Mouse (Mus musculus) testis, adult 2 months (tissue): Measurements from ENCODE around the gene Mrpl20. TPM values are rescaled to one million over a fixed set of nuclear protein-coding genes. Genes with fewer than 3 reads are reported as not detected.

Experiments
- H3K27ac ChIP-seq: fragments of 200-500 bp; 2 replicates; pipeline ENCODE4 v1.5.1; 2012; ENCODE audit warnings: low read depth, low read length; ENCODE audit not compliant: control insufficient read depth, insufficient read depth
- H3K27me3 ChIP-seq: fragments of 200-500 bp; 2 replicates; pipeline ENCODE4 v1.6.1; 2012; ENCODE audit warnings: mild to moderate bottlenecking, low read length, moderate library complexity; ENCODE audit not compliant: control insufficient read depth, insufficient read depth
- H3K36me3 ChIP-seq: fragments of 200-500 bp; 2 replicates; pipeline ENCODE4 v1.6.1; 2012; ENCODE audit warnings: mild to moderate bottlenecking, low read length; ENCODE audit not compliant: control insufficient read depth, insufficient read depth
- H3K4me1 ChIP-seq: fragments of 200-500 bp; 2 replicates; pipeline ENCODE4 v1.6.1; 2012; ENCODE audit warnings: low read length; ENCODE audit not compliant: control insufficient read depth, insufficient read depth
- H3K4me3 ChIP-seq: fragments of 200-500 bp; 2 replicates; pipeline ENCODE4 v1.5.1; 2012; ENCODE audit warnings: low read depth, mild to moderate bottlenecking, low read length, moderate library complexity, mixed read lengths; ENCODE audit not compliant: control insufficient read depth
- CTCF ChIP-seq: fragments of 200-500 bp; IDR thresholded peaks from 2 replicates; pipeline ENCODE4 v1.5.1; 2012; ENCODE audit warnings: low read depth, mild to moderate bottlenecking, inconsistent platforms, low read length, moderate library complexity; ENCODE audit not compliant: control insufficient read depth, insufficient read depth, insufficient replicate concordance
- POLR2A ChIP-seq: fragments of 200-500 bp; IDR thresholded peaks from 2 replicates; pipeline ENCODE4 v1.6.1; 2012; ENCODE audit warnings: low read depth, mild to moderate bottlenecking, inconsistent platforms, low read length, moderate library complexity; ENCODE audit not compliant: control insufficient read depth
- polyA plus RNA-seq: library from polyadenylated mRNA; depleted of rRNA; stranded (reverse); fragments of >200 nt; gene quantifications from 2 replicates; pipeline ENCODE4 v1.2.3, GENCODE M21; 2012

Gene Mrpl20
- polyA plus RNA-seq, 1 experiment, result 134 TPM

DNA sequence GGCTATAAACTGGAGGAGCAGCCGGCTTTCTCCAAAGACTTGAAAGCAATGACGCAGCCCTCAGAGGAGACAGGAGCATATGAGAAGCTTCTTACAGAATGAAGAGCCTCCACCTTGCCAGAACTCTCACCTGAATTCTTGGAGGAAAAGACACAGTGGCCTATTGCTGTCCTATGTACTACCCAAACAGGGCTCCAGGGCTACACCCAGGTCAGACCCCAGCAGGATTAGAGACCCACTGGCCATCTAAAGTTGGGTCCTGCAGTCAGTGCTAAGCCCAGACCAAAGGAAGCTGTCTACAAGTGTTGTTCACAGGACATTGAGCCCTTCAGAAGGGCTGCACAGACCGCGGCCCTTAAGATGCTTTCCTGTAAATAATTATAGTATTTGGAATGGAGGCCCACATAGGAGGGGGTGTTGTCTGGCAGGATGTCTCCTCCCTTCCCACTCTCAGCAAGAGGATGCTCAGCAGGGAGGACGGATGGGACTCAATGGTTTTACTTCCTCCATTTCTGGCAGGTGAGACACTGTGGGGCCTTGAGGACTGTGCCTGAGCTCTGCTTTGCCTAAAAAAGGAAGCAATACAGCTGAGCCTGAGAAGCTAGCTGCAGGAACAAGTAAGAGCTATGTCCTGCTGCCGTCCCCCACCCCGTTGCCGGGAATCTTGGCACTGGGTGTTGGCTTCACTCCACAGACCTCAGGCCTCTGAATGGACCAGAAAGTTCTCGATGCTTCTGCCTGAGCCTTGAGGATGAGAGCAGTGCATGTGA, 27.5 kb upstream of the Mrpl20 start:
- no peaks in the 10 kb centered on the region for H3K27me3 ChIP-seq
- H3K36me3 ChIP-seq, result no peaks in the 10 kb centered on the region
- H3K4me1 ChIP-seq, result peaks cover 32% of the 10 kb centered on the region
- no peak overlapping the region for H3K4me3 ChIP-seq
- TF ChIP-seq CTCF, result no peak
- peak; percentile 30; the same call in 1 of the 2 replicates for TF ChIP-seq POLR2A
- H3K27ac ChIP-seq, result peak overlapping the region; percentile 85

DNA sequence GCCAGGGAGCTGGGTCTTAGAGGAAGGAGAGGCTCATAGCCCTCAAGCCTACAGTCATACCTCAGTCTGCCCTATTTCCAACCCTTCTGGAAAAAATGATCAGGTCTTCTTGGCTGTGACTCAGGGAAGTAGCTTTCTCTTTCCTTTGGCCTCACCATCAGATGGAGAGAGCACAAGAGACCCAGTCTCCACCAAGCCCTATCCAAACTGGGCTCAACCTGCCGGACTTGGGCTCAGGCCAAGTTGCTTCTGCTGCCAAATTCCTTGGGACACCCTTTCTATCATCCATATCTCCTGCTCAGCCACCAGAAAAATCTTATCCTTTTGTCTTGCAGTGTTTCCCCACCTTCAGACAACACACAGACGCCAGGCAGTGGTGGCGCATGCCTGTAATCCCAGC, 26.8 kb upstream of the Mrpl20 start:
- no peak for TF ChIP-seq CTCF
- no peak for TF ChIP-seq POLR2A
- Histone ChIP-seq H3K27ac (peak overlapping the region; percentile 85), H3K36me3 (no peaks in the 10 kb centered on the region), H3K4me1 (peaks cover 26% of the 10 kb centered on the region), H3K4me3 (no peak overlapping the region), H3K27me3 (no peaks in the 10 kb centered on the region)

DNA sequence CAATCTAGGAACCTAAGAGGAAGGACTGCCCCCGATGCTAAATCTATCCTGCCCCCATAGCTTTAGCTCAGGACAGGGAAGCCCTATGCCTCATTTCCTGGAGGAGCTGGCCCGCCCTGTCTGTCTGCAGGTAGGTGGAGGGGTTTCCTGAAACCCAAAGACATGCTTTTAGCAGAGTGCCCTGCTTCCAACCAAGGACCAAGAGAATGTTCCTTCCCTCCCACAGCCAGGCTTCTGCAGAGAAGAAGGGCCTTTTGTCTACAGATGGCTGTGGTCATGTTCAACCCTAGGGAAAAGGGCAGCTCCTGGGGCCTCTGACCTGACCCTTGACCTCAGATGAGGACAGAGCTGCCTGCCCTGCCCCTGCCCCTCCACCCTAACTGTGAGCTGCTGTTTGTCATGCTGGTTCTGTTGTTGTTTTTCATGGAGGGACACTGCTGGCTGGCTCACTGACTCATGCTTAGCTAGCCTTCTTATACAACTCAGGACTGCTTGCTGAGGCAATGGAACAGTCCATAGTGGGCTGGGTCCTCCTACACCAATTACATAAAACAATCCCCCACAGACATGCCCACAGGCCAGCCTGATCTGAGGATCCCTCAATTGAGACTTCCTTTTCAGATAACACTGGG, 25.9 kb upstream of the Mrpl20 start:
- TF ChIP-seq POLR2A (no peak), CTCF (no peak)
- Histone ChIP-seq H3K27me3 (no peaks in the 10 kb centered on the region), H3K27ac (peak overlapping the region; percentile 71), H3K4me1 (peaks cover 29% of the 10 kb centered on the region), H3K4me3 (no peak overlapping the region), H3K36me3 (no peaks in the 10 kb centered on the region)

DNA sequence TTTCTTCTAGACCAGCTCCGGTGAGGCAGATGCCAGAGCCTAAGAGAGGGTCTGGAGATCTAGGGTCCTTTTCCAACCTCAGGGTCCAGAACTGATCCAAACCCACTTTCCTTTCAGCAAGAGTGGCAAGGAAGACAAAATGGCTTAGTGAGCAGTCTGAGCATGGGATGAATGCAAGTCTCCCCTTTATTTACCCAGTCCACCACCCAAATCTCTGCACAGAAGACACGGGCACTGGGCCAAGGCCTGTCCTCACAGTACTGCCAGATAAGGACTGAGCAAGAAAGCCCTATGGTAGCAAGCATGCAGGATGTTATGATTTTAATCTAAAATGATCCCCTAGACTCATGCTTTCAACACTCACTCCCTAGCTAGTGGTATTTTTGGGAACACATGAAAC, 24.9 kb upstream of the Mrpl20 start:
- Histone ChIP-seq H3K27ac (peak overlapping the region; percentile 50; the same call in 1 of the 2 replicates), H3K36me3 (no peaks in the 10 kb centered on the region), H3K4me1 (peaks cover 29% of the 10 kb centered on the region), H3K27me3 (no peaks in the 10 kb centered on the region), H3K4me3 (no peak overlapping the region)
- no peak for TF ChIP-seq CTCF
- TF ChIP-seq POLR2A, result no peak

DNA sequence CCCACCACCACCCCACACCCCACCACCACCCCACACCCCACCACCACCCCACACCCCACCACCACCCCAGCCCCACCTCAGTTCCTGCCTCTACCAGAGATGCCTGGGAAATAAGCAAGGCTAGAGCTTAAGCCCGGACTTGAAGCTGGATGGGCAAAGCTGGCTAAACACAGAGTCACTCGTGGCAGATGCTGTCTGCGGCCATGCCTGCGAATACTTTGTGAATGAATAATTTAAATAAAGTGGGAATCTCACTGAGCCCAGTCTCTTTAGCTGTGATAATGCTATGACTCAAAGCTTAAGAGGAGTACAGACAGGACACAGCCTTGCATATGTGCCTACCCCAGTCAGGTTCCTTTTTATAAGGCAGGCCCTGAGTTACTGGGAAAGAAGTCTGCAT, 23.2 kb upstream of the Mrpl20 start:
- Histone ChIP-seq H3K27ac (no peak overlapping the region), H3K27me3 (no peaks in the 10 kb centered on the region), H3K4me1 (peaks cover 34% of the 10 kb centered on the region), H3K36me3 (no peaks in the 10 kb centered on the region), H3K4me3 (no peak overlapping the region)
- no peak for TF ChIP-seq CTCF

DNA sequence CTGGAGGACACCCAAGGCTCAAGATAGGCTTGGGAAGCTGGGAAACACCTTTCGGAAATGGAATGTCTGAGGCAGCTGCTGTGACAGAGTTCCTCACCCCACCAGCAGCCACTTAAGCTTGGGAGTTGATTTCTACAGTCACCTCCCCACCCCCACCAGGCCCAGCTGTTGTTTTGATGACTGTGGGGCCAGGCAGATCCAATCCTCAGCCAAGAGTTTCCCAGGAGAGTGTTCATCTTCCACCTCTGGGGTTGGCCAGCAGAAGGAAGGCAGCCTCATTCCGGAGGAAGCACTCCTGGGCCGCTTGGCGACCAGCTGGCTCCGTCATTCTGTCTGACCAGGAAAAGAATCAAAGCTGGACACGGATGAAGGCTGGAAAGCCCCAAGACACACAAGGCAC, 21.8 kb upstream of the Mrpl20 start:
- Histone ChIP-seq H3K4me3 (no peak overlapping the region), H3K4me1 (peaks cover 31% of the 10 kb centered on the region), H3K27me3 (no peaks in the 10 kb centered on the region), H3K27ac (peak overlapping the region; percentile 76), H3K36me3 (no peaks in the 10 kb centered on the region)
- TF ChIP-seq CTCF (no peak), POLR2A (no peak)

DNA sequence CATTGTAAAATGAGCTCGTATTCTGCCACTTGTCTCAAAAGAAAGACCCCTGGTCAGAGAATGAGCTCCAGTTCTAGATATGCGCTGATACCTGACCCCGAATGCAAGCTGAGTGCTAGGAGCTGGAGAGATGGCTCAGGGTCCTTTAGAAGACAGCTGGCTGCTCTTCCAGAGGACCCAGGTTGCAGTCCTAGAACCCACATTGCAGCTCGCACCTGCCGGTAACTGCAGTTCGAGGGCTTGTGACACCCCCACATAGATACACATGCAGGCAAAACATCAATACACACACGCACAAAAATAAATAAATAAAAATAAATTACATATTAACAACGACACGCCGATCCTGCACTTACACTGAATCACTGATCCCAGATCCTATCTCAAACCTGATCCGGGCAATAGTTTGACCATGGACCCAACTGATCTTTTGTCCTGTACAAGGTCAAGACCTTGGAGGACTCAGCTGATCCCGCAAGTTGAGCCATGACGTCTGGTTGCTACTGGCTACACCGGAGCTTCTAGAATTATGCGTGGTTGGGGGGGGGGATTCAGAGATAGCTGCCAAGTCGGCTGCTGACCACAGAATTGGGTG, 19.1 kb upstream of the Mrpl20 start:
- H3K36me3 ChIP-seq, result no peaks in the 10 kb centered on the region
- H3K4me1 ChIP-seq, result peaks cover 20% of the 10 kb centered on the region
- peak overlapping the region; percentile 88 for H3K4me3 ChIP-seq
- TF ChIP-seq POLR2A (no peak), CTCF (no peak)
- peak overlapping the region; percentile 79 for H3K27ac ChIP-seq
- H3K27me3 ChIP-seq, result no peaks in the 10 kb centered on the region
